Mouse (Mus musculus) liver, embryonic 14.5 days (tissue): ENCODE data around the gene Hal.

Experiments
- CTCF ChIP-seq: IDR thresholded peaks from 2 replicates; pipeline ENCODE4 v1.5.1; 2016; ENCODE audit warnings: antibody characterized with exemption, low read depth, control low read depth
- EP300 ChIP-seq: IDR thresholded peaks from 2 replicates; pipeline ENCODE4 v1.6.1; 2016; ENCODE audit warnings: antibody characterized with exemption, low read depth

- no peak for TF ChIP-seq CTCF
- TF ChIP-seq EP300, result no peak
Observed at GRCm38 (mm10) chr10:93567066-93567465, 78.5 kb downstream of the Hal start.
